Mouse (Mus musculus): ENCODE results near the gene Il2rb.

Gene Il2rb

DNA sequence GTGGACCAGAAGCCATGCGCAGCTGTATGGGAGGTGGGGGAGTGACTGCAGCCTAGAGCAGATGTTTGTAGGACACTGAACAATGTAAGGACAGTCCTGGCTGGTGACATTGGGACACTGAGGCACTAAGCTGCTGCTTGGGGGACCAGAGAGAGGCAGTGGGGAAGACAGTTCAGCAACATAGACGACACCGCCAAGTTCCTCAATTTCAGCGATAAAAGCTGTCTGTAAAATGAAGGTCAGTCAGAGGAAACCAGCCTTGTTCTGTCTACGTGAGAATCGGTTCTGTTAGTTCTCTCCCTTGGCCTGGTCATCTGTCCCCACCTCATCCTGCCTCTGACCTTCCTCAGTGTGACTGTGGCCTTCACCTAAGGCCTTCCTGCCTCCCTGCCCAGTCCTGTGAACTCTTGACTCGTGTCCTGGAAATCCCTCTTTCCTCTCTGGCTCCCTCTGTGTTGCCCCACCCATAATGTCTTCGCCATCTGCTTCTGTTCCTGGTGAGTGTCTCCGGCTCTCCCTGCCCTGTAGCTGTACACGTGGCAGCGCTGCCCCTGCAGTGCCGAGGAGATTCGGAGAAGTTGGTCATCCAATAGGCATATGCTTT is 25.1 kb upstream of the Il2rb start:
- DNase-seq (ENCODE audit: low spot score in 2 of 2) = no peak

DNA sequence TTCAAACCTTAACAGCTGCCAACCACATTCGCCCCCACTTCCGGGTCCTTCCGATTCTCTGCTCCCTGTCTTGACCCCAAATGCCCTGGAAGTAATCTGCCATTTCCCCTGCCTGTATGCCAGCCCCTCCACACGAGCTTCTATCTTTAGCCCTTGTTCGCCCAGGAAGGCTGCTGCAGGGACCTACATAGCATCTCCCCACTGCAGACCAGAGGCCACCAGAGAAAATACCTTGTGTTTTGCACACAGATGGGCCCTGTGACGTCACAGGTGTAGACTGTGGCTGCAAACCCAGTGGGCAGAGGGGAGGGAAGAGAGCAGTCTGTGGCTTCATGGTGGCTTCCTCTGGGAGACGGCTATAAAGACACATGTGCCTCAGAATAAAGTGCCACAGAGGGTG is 23.1 kb upstream of the Il2rb start:
- no peak for DNase-seq (ENCODE audit: low spot score in 2 of 2)

GRCm38 (mm10) chr15:78515759-78516158 is 20.7 kb upstream of the Il2rb start:
- no peak for DNase-seq (ENCODE audit: low spot score in 2 of 2)

GRCm38 (mm10) chr15:78514393-78515146 is 19.5 kb upstream of the Il2rb start:
- peak; percentile 89 to 91 for DNase-seq (ENCODE audit: low spot score in 2 of 2)

DNA sequence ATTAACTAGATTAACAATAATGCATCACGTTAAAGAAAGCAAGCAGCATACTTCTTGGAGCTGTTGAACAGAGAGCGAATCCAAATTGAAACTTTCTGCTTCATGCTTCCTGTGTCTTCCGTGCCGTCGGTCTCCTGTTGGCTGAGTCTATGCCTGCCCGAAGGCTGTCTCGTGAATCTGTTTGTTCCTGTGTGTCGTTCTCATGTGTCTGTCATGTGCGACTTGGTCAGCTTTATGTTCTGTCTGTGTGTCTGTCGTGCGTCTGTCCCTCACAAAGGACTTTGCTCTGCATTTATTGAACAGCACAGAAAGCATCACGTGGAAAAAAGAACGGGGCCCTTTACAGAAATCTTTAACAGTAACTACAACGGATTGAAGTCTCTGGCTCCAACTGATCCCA is 17.9 kb upstream of the Il2rb start:
- DNase-seq (ENCODE audit: low spot score in 2 of 2) = no peak

DNA sequence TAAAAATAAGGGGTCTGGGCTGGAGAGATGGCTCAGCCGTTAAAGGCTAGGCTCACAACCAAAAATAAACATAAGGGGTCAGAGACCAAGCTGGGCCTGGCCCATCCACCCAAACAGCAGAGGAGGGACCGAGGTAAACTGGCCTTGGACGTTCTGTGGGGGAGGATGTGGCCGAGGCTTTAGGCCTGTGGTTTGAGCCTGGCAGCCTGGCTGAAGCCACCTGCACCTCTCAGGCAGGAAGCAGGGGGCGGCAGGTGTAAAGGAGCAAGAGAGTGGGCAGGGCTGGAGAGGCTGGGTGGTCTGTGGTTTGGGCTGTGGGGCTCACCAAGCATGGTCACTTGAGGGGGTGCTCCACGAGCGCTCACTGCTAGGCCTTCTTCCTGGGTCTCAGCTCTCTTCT is 16.9 kb upstream of the Il2rb start:
- no peak for DNase-seq (ENCODE audit: low spot score in 2 of 2)

GRCm38 (mm10) chr15:78510736-78511135 is 15.7 kb upstream of the Il2rb start:
- no peak for DNase-seq (ENCODE audit: low spot score in 2 of 2)

- no peak for DNase-seq (ENCODE audit: low spot score in 2 of 2)
These were observed 15.1 kb upstream of the Il2rb start for GRCm38 (mm10) chr15:78510121-78510576.

DNA sequence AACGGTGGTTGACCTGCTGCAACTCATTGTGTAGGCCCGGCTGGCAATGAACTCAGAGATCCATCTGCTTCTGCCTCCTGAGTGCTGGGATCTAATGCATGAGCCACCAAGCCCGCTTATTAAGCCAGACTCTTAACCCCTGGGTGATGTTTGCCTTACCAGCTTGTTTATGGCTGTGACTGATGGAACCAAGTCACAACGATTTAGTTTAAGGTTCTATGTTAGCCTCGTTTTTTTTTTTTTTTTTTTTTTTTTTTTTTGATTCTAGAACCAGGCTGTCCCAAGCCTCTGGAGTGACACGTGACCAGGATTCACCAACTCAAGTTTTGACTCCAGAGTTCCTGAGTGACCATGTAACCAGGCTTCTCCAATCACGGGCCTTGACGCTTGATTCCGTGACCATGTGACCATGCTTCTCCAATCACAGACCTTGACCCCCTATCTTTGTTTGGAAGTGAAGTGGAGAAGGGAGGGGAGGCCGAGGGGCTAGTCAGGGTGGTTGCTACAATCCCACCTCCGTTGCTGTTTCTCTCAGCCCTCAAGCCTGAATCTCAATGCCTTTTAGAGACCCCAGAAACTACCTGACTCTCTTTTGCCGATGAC is 14.3 kb upstream of the Il2rb start:
- DNase-seq (ENCODE audit: low spot score in 2 of 2) = no peak

- no peak for DNase-seq (ENCODE audit: low spot score in 2 of 2)
These were observed 13.4 kb upstream of the Il2rb start for GRCm38 (mm10) chr15:78508443-78508842.

GRCm38 (mm10) chr15:78505541-78505940 is 10.5 kb upstream of the Il2rb start:
- DNase-seq (ENCODE audit: low spot score in 2 of 2) = no peak

GRCm38 (mm10) chr15:78504816-78505215 is 9.7 kb upstream of the Il2rb start:
- no peak for DNase-seq (ENCODE audit: low spot score in 2 of 2)

GRCm38 (mm10) chr15:78504013-78504412 is 8.9 kb upstream of the Il2rb start:
- no peak for DNase-seq (ENCODE audit: low spot score in 2 of 2)

DNA sequence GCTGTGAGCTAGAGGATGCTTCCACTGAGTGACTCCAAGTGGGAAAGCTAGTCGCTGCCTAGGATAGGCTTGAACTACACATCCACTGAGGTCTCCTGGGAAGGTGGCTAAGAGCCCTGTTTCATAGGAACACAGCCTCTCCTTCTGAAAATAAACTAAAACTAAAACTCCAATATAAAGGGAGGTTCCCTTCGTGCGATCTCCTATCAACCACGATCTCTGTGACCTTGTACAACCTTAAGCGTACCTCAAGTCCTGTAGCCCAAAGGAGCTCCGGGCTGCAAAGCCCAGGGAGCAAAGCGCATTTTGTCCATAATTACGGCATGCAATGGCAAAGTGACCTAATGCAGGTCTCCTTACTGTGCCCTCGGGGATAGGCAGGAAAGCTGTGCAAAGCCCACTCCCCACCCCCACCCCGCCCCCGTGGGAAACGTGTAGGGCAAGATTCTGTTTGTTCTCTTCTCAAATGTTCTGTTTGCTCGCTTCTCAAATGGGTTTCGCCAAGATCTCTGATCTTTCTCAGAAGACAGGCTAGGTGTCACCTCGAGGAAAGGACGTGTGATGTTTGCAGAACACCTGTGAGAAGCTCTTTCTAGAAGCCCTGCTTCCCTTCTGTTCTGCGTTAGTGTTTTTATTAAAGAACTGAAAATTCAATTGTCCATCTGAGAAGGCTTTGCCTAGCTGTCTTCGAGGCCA is 7.5 kb upstream of the Il2rb start:
- DNase-seq (ENCODE audit: low spot score in 2 of 2) = no peak

GRCm38 (mm10) chr15:78493401-78494010 is 1.6 kb downstream of the Il2rb start:
- DNase-seq (ENCODE audit: low spot score in 2 of 2) = no peak

DNA sequence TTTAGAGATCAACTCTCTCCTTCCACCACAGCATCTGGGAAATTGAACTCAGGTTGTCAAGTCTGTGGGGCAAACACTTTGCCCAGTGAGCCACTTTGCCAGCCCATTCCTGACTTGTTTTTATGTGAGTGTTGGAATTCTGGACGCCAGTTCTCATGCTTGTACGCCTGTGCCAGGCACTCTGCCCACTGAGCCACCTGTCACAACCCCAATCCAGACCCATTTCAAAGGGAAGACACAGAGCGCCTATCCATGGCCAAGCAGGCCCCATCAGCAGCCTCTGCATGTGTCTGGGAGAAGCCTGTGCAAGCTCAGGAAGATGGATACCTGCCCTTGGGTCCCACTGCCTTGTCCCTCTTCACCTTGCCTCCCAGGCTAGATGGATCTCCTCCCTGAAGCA is 3.8 kb downstream of the Il2rb start:
- DNase-seq (ENCODE audit: low spot score in 2 of 2) = no peak

DNA sequence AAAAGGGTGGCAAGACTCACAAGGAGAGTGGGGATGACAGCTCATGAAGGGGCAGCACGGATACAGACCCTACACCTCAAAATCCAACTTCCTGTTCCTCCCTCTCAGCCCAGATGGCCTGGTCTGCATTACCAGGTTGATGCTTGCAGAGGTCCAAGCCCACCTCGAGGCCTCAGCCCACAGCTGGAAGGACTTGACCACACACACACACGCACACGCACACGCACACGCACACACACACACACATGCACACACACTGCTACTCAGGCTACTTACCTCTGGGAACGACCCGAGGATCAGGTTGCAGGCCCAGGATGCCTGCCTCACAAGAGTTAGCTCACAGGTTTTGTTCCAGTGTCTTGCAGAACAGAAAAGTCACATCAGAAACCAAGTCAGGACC is 5.2 kb downstream of the Il2rb start:
- DNase-seq (ENCODE audit: low spot score in 2 of 2) = no peak

- DNase-seq (ENCODE audit: low spot score in 2 of 2) = no peak
These were observed 5.8 kb downstream of the Il2rb start for GRCm38 (mm10) chr15:78489248-78489647.

- no peak for DNase-seq (ENCODE audit: low spot score in 2 of 2)
These were observed 8.0 kb downstream of the Il2rb start for GRCm38 (mm10) chr15:78487066-78487465.

DNA sequence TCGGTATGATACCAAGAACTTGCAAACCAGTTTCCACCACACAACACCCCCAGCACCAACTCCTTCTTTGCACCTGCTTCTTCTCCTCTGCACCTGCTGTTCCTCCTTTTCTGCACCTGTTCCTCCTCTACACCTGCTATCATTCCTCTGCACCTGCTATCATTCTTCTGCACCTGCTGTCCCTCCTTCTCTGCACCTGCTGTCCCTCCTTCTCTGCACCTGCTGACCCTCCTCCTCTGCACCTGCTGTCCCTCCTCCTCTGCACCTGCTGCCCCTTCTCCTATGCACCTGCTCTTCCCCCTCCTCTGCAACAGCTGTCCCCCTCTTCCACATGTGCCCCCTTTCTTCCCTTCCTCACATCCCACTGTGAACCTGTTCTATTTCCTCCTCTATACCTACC is 8.5 kb downstream of the Il2rb start:
- no peak for DNase-seq (ENCODE audit: low spot score in 2 of 2)

DNA sequence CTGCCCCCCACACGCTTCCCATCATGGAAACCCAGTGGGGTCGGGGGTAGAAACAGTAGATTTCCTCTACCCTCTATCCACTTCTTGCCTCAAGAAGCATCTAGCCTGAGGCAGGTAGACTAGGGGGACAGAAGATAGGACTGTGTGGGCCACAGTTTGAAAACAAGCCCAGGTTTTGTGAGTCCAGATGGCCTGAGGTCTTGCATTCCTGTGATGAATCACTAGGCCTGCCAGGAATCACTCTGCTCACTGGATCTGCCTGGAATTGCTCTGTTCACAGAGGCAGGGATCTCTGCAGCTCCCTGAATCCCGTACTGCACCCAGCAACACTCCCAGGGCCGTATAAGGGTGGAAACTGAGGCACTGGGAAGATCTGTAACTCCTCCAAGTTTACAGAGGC is 11.8 kb downstream of the Il2rb start:
- peak in 1 of 2 experiments; percentile 5 for DNase-seq (ENCODE audit: low spot score in 2 of 2)

GRCm38 (mm10) chr15:78482518-78482917 is 12.6 kb downstream of the Il2rb start:
- no peak for DNase-seq (ENCODE audit: low spot score in 2 of 2)
